Mouse (Mus musculus): ENCODE results near the gene Pkp1. TPM values are rescaled to one million over a fixed set of nuclear protein-coding genes. Genes with fewer than 3 reads are reported as not detected.

Gene Pkp1
- total RNA-seq, 2 experiments from 2014 or later, result not detected

DNA sequence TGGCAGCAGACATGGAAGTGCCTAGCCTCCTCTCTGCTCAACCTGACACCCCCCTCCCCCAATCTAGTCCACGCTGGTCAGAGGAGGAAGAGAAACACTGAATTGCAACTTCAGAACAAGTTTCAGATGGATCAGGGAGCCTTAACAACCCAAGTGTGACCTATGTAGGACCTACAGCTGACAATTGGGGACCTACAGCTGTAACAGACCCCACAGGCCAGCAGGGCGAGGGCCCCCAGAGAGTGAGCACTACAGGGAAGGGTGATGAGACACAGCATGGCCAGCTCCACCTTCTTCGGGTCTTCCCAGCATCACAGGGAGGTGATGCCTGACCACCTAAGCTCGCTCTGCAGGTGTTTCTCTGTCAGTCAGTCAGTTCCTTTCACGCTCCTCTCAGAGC lies 57.9 kb downstream of the Pkp1 start:
- ATAC-seq (replicated peaks; ENCODE audit: poor library complexity), result no peak

DNA sequence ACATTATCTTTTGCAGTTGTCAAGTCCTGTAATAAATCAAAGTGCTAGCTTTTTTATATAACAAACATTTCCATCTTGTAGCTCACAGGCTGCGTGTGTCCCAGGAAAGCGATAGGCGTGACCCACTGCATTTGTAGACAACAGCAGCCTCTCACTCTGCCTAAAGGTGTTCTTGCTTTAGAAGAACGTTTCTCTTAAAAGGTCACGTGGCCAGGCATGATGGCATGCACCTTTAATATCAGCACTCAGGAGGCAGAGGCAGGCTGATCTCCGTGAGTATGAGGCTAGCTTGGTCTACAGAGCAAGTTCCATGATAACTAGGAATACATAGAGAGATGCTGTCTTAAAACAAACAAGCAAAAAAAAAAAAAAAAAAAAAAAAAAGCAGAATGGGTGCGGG lies 60.5 kb downstream of the Pkp1 start:
- ATAC-seq (replicated peaks; ENCODE audit: poor library complexity), result no peak

DNA sequence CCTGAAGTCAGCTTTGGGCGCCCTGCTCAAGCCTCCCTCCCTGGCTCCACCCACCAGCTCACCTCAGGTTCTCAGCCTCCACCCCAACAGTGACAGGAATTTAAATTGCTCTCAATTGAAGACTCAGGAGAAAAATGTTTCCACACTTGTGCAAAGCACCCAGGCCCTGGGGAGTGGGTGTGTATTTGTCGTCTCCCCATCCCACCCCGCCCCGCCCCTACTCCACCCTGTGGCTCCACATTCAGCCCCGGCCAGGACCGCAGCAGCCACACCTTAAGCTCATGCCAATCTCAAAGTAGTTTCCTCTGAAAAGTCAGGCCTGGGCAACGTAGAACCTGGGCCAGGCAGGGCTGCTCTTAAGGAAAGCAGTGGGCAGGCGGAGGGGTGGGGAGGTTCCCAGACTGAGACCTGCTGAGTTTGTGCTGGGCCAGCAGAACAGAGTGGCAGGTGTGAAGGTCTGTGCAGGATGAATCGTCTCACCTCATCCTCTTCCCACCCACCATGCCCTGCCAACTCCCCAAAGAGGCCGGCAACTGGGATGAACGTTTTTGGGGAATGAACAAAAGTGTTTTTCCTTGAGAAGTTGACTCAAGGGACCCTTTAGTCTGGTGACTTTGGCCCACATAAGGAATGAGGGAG lies 61.8 kb downstream of the Pkp1 start:
- no peak for ATAC-seq (replicated peaks; ENCODE audit: poor library complexity)

DNA sequence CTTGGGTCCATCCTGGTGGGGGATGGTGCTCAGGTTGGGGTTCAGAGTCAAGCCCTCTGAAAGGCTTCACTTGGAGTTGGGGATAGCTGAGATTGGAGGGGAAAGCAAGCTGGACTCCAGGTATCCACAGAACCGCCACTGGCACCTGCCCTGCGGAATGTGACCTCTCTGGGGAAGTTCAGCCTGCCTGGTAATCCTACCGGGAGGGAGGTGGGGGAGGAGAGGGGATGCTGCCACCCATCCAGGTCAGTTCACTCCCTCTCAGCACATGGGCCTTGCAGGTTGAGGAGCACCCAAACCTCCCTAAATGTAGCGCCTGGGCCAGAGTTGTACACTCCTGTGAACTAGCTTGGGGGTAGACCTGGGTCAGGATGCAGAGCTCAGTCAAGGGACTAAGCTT lies 62.9 kb downstream of the Pkp1 start:
- no peak for ATAC-seq (replicated peaks; ENCODE audit: poor library complexity)

DNA sequence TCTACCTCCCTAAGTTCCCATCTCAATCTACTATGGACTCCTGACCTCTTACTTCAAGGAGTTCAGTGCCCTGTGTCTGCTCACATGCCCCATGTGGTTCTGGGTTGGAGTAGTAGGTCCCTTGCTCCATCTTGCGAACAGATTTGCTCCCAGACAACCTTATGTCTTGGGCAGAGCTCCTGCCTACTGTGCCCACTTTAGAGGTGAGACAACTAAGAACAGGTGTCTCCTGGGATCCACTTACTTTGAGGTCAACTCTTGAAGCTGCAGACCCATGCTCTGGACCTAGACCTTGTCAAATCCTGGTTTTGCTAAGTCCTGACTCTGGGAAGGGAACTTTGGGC lies 63.7 kb downstream of the Pkp1 start:
- ATAC-seq (replicated peaks; ENCODE audit: poor library complexity), result no peak

DNA sequence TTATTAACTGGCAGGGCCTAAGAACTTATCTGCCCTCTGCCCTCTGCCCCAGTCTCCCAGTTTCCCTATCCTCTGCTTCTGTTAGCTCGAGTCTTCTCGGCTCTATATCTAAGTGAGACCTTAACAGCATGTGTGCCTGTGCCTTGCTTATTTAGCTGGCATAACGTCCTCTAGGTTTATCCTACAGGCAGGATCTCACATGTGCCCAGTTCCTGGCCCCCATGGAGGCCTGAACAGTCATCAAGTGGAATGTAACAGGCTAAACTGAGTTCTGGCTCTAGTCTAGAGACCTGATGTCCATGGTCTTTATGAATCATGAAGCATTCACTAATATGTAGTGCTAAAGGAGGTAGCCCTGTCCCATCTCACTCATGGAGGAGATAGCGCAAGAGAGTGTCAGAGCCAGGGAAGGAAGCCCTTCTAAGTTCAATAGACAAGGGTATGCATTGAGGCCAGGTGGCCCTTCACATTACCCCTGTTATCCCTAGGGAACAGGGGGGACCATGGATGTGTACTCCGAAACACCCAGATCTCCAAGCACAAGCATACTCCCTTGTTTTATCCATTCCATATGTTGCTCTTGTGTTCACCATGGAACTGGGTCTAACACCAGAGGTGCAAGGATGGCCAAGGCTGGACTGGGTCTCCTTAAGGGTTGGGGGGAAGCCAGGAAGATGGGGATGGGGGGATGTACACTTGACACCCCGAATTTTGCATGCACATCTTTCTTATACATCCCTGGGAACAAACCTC lies 64.2 kb downstream of the Pkp1 start:
- ATAC-seq (replicated peaks; ENCODE audit: poor library complexity), result no peak

DNA sequence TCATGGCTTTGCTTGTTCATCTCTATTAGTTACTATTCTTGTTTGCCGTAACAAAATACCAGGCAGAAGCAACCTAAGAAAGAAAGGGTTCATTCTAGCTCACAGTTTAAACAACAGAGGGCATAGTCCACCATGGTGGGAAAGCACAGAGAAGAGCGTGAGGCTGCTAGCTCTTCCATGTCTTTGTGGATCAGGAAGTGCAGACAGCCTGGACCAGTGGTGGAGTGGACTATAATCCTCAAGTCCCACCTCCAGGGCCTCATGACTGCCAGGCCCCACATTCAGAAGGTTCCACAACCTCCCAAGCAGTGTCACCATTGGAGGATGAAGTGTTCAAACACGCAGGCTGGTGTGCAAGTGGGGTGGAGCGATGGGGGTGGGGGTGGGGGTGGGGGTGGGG lies 65.8 kb downstream of the Pkp1 start:
- ATAC-seq (replicated peaks; ENCODE audit: poor library complexity), result no peak

DNA sequence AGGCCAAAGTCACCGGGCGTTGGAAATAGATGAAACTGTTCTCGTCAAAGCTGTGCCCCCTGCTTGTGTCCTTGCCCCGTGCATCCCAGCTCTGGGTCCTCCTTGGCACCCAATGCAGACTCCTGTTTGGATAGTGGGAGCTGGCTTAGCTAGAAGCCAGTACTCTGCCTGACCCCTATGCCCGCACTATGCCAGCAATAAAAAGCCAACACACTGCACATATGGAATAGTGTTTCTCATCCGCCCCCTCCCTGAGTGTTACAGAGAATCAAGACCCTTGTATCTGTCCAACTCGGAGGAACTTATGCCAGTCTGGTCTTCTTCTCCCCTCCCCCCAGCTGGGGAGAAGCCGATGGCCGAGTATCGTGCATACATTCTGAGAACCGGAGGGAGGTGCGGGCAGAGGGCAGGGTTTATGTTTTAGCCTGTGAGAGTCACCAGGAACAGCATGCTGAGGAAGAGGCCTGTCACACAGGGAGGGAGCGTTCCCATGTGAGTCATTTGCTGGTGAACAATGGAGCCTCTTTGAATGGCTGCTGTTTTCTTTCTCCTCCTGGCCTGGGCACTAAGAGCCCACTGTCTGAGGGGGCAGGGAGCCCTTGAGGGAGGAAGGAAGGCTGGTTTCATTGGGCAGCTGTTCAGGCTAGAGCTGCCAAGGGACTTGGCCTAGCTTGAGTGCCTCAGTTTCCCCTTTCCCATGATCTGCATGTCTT lies 66.8 kb downstream of the Pkp1 start:
- no peak for ATAC-seq (replicated peaks; ENCODE audit: poor library complexity)

DNA sequence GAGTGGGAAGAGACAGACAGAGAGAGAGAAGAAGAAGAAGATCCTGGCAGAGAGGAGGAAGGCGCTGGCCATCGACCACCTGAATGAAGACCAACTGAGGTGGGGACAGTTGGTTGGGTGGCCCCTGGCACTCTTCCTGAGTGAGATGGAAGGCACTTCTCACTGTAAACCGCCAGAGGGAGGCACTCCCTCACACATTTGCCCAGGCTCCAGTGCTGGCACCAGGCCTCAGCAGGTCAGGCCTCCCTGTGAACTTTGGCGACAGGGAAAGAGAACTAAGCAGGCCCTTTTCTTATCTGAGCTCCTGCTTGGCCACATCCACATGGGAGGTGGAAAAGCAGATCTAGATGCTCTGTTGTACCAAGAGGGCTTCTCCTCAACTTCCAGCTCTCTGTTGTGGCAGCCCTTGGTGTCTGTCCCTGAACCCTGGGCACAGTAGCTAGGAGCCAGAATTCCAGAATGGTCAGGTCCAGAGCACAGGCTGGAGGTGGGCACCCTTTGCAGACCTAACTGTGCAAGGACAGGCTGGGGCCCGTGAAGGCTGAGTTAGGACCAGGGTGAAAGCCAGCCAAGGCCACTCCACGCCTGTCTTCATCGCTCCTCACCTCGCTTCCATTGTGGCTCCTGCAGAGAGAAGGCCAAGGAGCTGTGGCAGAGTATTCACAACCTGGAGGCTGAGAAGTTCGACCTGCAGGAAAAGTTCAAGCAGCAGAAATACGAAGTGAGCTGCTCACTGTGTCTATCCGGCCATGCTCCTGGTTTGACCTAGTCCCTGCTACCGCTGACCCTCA lies 68.1 kb downstream of the Pkp1 start:
- peak; percentile 73 for ATAC-seq (replicated peaks; ENCODE audit: poor library complexity)

DNA sequence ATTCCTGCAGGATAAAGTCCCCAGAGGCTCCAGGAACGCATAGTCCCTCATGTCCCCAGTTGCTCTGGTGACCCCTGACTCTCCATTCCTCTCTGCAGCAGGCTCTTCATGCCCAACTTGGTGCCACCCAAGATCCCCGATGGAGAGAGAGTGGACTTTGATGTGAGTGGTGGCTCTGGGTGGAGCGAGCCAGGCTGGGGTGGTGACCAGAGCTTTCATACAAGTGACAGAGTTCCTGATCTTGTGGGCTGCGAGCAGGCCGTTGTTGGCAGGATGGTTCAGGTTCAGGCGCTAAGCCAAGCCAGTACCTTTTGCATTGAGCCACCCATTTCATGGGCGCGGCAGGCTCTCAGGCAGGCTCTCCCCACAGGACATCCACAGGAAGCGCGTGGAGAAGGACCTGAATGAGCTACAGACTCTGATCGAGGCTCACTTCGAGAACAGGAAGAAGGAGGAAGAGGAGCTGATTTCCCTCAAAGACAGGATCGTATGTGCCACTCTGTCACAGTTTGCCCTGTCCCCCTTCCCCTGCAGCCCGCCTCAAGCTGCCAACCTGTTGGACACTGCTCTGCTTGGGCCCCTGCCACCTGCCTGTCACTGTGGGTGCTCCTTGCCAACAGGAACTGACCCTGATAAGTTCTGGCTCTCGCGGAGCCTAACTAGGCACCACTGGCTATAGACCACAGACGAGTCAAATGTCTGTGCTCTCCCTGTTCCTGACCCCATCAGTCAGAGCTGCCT lies 71.2 kb downstream of the Pkp1 start:
- ATAC-seq (replicated peaks; ENCODE audit: poor library complexity), result no peak

DNA sequence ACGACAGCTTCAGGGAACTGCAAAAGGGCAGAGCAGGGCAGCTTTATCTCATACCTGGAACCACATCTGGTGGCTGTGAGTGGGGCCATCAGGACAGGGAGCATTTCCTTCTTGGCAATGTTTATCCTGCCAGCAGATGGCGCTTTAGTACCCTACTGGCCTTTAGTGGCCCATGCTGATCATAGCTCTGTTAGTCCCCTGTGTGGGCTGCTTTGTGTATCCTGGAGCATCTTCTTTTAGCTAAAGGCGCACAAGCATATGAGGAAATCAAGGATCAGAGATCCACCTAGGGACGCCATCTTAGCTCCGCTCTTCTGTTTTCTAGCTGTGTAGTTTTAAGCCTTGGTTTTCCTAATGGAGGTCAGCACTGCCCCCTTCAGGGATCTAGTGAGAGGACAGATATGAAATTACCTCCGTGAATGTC lies 71.9 kb downstream of the Pkp1 start:
- ATAC-seq (replicated peaks; ENCODE audit: poor library complexity), result peak; percentile 85

DNA sequence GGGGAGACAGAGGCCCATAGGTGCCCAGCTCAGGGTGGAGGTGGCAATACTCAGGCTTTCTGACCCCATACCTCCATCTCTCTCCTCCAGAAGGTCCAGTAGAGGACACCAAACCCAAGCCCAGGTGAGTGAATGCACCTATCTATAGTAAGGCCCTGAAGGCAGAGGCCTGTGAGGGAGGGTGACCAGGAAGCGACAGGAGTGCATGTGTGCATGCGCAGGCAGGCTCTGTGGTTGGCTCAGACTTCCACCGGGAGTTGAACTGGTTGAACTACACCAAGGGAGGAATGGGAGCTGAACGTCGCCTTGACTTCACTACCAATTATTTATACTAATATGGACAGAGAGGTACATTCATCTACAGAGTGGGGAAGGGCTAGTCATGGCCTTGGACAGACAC lies 72.4 kb downstream of the Pkp1 start:
- no peak for ATAC-seq (replicated peaks; ENCODE audit: poor library complexity)

DNA sequence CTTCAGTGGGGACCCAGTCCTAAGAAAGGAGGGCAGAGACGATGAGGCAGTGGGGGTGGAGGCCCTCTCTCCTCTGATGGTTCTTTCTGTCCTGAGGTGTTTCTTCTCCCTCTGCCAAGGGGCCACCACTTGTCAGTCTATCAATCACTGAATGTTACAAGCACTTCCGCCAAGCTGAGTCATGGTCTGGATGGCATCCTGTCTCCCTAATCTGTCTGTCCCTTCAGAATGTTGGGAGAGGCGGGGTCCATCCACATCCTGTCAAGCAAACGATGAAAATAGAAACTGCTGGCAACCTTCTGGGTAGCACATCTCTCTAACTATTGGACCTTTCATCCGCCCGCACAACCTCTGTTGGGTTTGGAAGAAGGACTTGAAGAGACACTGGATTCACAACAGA lies 74.5 kb downstream of the Pkp1 start:
- no peak for ATAC-seq (replicated peaks; ENCODE audit: poor library complexity)

DNA sequence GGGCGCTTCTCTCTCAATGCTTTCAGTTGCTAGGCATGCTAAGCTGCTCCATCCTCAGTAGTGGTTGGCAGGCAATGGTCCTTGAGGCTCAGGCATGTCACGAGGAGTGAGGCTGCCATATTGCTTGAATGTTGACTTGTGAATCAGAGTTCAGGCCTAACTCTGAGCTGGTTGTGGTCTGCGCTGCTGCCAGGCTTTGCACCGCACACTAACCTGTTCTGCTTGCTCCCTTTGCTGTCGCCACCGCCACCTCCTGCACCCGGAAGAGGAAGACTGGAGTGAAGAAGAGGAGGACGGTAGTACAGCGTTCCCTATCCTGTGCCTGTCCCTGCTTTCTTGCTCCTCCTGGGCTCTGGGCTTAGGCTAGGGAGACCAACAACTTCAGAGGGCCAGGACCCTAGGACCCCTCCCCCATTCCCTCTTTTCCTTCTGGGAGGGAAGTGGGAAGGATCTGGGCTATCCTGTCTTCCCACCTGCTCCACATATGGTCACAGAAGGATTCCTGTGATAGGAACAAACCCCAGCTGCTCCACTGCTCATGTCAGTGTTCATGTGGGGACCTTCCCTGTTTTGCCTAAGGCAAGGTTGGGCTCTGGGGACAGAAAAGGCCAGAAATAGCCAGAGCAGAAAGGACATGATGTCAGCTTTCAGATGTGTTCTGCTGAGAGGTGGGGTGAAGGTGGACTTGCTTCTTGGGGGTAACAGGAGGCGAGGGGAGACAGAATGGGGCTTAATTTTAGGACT lies 75.3 kb downstream of the Pkp1 start:
- ATAC-seq (replicated peaks; ENCODE audit: poor library complexity), result no peak

DNA sequence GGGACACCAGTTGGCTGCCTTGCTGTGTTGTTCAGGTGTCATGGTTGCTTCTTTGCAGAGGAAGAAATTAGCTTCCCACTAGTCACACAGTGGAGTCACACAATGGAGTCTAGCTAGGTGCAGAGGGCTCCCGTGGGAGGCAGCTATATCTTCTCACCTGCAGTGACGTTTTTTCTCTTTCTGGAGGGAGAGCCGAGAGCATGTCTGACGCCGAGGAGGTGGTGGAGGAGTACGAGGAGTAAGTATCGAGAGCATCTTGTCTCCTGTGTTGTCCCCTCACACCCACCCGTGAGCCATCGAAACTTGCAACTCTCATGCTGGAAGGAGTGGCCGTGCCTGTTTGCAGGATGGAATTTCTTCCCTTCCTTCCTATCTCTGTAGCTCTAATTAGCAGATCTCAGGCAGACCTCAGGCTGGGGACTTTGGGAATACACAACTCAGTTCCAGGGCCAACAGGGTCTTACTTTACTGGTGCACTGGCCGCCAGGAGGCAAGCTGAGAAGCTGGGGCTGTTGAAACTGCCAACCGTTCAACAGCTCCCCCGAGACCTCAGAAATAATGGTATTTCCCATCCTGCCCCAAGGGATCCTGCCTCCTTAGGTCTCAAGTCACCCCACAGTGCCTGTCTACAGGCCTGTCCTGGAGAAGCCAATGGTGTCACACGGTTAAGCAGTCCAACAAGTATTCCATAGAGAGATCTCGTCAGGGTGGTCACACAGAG lies 78.2 kb downstream of the Pkp1 start:
- ATAC-seq (replicated peaks; ENCODE audit: poor library complexity), result no peak

DNA sequence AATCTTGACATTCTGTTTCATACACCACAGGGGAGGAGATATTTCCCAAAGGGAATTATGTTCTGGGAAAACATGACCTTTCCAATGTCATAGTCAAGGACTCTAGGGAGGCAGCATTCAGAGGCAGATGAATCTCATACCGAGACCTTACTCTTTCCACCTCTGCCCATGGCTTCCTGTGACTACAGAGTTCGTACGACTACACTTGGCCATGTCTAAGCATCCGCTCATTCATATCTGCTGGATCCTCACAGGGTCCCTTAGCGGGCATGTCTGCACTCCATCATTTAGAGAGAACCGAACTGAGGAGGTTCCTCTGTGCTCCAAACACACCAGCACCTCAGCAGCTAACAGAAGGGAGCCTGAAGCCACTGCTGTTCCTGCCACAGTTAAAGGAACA lies 79.9 kb downstream of the Pkp1 start:
- ATAC-seq (replicated peaks; ENCODE audit: poor library complexity), result no peak

DNA sequence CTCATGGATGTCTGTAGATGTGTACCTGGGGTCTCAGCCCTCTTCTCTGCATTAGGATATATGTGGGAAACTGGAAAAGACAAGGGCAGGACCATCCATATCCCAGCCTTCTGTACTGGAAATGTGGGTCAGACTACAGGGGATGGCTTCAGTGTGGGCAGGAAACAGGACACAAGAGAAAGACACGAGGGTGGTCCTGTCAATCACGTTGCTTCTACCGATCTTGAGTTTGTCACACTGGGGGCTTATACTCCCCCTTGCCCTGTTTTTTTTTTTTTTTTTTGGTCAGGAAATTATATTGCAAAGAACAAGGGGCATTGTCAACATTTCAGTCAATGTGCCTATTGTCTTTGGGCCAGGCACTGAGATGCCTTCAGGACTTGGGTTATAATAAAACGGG lies 80.4 kb downstream of the Pkp1 start:
- no peak for ATAC-seq (replicated peaks; ENCODE audit: poor library complexity)

DNA sequence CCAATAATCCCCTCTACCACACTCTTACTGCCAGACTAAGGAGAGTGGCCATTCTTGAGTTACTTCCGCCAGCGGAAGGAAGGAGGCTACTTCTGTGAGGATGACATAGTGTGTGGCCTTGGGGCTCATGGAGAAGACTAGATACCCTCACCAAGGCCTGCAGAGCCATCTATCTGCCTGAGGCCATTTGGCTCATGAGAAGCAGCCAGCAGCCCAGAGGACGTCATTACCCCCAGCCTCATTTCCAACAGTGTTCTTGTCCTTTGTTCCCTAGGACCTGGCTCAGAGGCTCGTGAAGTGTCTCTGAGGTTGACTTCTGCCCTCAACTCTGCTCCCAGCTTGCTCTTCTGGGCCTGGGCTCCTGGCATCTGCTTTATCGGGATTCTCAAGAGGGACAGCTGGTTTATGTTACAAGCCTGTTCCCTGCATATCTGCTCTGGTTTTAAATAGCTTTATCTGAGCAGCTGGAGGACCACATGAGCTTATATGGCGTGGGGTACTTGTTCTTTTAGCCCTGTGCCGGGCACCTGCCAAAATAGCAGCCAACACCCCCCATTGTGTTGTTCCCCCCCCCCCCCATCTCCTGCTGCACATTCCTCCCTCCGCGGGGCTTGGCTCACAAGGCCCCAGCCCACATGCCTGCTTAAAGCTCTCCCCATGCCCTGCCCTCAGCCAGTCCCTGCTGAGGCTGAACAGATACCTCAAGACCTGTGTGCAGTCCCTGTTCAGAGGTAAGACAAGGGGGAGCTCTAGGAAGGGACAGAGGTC lies 83.1 kb downstream of the Pkp1 start, which contains the start of gene Tnnt2:
Tnnt2 (plus strand) TSS at position 639 of the 768 bp plus-strand sequence.
- ATAC-seq (replicated peaks; ENCODE audit: poor library complexity), result no peak

DNA sequence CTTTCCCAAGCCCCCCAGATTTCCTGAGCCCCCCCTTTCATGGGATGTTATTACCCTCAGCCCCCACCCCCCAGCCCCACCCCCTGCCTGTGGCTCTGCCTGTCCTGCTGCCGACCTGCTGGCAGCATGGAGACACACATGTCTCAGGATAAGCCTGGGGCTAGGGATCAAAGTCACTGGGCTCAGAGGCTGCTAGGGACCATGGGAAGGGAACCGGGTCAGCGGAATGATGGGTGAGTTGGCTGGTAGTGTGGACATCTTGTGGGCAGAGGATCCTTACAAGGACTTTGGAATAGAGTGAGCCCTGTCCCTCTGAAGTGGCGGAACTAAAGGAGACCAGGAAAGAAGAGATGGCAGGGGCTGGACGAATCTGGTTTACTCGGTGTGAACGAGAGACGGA lies 84.0 kb downstream of the Pkp1 start:
- ATAC-seq (replicated peaks; ENCODE audit: poor library complexity), result no peak

Data from megakaryocyte progenitor cell, adult 5-6 weeks (primary cell).